Mouse (Mus musculus) kidney, postnatal 25 days (tissue): ENCODE results near the gene Misp.

Source experiments
- DNase-seq, 2 experiments: peaks; one replicate each; pipeline ENCODE4 v3.0.0; 2021; ENCODE audit warnings: mixed read lengths in 2 of 2

Misp gene

DNA sequence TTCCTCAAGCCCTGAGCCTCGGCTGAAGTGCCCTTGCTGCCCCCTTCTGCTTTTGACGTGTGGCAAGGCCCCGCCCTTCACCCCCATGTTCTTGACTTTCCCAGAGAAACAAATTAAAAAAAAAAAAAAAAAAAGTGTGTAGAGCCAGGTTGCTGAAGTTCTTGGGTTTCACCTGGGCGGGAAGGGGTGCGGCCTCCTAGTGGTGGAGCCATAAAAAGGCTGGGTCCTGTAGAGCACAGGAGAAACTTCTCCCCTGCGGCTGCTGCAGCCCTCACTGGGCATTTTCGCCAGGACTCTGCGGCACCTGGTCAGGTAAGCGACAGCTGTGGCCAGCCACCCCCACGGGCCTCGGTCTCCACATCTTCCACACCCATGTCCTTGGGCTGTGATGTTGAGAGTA lies at the start of gene Misp:
Gene Misp, plus strand, starts transcription at position 208 of the 400 bp plus-strand sequence.
- DNase-seq = peak; percentile 65 to 87

DNA sequence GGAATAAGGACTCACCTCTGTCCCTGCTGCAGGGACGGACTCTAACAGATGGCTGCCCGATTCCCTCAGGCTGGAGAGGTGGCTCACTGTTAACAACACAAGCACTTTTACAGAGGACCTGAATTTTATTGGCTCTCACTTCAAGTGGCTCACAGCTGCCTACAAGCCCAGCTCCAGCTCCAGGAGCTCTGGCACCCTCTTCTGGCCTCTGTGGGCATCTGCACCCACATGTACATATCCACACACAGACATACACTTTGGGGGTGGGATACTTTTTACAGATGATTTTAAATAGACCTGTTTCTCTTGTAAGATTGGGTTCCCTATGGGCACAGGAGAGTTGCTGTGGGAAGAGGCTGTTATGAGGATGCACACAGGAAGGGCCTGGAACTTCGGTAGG lies 48.5 kb upstream of the Misp start:
- DNase-seq = no peak

DNA sequence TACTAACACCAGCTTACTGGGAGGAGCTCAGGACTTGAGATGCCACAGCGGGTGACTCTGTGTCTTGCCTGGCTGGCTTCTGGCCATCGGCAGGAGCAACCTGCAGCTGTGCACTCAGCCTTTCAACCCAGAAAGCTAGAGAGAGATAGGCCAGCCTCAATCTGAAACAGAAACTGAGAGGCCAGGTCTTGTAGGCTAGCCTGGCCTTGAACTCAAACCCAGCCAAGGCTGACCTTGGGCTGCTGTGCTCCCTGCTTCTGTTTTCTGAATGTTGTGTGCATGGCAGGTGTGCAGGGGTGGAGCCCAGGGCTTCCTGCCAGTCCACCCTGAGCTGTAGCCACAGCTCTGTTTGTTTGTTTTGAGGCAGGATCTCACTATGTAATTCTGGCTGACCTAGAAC lies 47.6 kb upstream of the Misp start:
- DNase-seq = no peak

DNA sequence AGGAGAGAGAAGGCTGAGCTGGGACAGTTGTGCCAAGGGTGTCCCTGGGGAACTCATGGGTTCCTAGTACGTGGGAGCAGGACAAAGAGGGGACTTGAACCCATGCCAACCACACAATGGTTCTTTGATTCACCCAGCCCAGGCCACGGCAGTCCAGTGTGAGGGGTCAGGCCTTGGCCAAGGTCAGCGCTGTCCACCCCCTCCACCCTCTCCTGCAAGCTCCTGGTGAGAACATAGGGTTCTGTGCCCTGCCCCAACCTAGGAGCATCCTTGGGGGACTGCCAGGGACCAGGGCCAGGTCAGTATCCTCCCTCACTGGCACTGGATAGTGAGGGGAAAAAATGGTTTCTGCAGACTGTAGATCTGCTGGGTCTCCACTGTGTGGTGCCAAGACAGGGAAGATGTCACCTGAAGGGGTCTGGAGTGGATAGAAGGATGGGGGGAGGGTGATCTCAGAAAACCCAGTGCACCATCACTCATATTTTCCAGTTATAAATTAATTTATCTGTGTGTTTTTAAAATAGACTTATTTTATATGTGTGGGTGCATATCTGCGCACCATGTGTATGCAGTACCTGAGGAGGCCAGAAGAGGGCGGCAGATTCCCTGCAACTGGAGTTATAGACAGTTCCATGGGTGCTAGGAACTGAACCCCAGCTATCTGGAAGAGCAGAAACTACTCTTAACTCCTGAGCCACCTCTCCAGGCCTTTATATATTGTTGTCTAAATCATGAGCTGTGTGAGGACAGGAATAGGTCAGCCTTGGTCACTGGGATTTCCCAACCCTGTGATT lies 46.1 kb upstream of the Misp start:
- DNase-seq = peak in 1 of 2 experiments; percentile 49

DNA sequence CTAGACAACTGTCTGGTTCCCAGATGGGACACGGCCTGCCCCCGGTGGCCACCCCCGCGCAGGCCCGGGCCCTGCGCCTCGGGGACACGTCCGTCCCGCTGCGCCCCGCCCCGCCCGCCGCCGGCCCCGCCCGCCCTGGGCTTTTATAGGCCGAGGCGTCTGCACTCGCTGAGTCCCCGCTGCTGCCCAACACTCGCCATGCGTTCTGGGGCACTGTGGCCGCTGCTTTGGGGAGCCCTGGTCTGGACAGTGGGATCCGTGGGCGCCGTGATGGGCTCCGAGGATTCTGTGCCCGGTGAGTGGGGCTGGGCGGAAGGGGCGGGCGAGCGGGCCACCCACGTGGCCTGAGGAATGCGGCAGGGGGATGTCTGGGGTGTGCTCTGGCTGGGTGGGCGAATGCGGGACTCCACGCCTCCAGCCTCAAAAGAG lies 43.7 kb upstream of the Misp start, which contains the start of gene Fstl3:
Gene Fstl3, plus strand, starts transcription at position 170 of the 429 bp plus-strand sequence.
- no peak for DNase-seq

DNA sequence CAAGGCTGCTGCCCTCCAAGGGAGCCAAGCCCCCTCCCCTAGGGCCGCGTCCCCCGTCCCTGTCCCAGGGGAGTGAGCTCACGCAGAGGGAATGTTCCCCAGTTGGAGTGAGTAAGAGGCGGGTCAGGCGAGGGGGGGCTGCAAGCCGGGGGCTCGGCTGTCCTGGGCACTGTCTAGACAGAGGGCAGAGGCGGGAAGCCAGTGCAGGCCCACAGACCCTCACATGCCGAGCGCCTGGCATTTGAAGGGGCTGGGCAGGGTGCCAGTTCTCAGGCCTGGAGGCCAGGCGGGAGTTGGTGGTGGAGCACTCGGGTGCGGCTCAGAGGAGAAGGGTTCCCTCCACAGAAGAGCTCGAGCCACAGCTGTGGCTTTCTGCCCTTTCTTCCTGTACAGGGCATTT lies 42.8 kb upstream of the Misp start:
- peak in 1 of 2 experiments; percentile 58 for DNase-seq

DNA sequence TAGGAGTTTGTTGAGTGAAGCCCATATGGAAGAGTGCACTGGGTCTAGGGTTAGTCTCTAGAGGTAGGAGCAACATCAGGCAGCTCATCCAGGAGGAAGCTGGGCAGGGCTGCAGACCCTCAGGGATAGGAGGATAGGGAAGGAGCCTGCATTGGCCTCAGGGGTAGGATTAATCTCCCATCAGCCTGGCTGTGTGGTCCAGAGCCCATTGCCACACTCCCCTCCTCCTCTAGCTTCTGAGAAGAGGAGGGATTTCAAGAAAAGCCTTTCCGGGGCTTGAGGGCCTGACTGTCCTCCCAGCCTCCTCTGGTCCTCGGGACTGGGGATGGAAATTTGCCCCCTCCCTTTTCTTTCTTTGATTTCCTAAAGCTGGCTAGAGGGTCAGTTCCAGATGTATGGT lies 41.6 kb upstream of the Misp start:
- no peak for DNase-seq

DNA sequence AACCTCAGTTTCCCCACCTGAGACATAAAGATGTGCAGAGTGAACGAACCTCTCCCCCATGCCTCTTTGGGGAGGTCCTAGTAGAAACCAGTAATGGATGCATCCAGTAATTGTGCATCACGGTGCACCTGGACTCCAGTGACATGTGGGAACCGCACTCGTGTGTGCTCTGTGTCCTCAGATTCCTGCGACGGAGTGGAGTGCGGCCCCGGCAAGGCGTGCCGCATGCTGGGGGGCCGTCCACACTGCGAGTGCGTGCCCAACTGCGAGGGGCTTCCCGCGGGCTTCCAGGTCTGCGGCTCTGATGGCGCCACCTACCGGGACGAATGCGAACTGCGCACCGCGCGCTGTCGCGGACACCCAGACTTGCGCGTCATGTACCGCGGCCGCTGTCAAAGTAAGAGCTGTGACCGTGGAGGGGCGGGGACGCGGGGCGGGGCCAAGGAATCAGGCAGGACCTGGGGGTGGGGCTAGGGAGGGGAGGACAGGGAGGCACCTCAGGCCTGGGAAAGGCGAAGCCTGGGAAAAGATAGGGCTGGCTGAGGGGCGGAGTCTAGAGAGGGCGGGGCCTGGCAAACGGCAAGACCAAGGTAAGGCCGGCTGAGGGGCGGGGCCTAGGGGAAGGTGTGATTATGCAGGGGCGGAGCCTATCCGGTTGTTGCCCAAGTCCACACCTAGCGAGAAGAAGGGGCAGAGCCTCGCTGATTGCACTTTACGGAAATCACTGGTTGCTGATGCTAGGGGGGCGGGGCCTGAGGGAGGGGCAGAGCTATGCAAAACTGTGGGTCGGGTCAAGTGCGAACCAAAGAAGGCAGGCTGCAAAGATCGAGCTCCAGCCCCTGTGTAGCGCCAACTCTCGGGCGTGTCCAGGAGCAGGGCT lies 40.8 kb upstream of the Misp start:
- peak; percentile 99 for DNase-seq

DNA sequence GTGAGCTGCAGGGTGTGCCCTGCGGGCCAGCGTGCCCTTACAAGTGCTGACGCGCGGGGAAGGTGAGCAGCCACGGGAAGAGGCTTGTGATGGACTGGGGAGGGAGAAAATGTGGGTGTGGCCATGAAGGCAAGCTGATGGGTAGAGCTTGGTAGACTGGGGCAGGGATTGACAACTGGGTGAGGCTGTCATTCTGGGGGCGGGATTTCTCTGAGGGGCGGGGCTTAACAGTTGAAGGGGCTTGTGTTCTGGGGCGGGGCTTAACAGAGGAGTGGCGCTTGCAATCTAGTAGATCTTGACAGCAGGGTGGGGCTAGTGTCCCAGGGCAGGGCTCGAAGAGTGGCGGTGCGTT lies 40.1 kb upstream of the Misp start:
- peak in 1 of 2 experiments; percentile 79 for DNase-seq

DNA sequence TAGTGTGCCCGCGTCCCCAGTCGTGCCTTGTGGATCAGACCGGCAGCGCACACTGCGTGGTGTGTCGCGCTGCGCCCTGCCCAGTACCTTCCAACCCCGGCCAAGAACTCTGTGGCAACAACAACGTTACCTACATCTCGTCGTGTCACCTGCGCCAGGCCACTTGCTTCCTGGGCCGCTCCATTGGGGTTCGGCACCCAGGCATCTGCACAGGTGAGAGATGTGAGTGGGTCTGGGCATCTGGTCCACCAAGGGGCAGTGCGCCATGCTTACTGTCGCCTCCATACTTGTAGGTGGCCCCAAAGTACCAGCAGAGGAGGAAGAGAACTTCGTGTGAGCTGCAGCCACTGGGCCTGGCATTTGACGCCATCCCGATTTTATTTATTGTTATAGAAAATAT lies 39.6 kb upstream of the Misp start:
- DNase-seq = peak in 1 of 2 experiments; percentile 53

DNA sequence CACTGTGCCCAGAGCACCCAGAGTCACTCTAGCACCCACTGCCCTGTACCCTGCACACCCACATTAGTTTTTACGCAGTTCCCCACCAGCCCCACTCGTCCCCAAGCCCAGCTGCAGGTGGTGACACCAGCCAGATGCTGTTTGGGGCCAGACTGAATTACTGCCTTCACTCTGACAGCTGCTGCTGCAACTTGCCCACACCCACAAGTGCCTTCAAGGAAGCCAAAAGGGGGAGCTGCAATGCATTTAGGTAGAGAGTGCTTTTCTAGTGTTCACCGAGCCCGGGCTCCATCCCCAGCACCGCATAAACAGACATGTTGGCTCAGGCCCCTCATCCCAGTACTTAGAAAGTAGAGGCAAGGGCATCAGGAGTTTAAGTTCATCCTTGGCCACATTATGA lies 38.8 kb upstream of the Misp start:
- DNase-seq = peak in 1 of 2 experiments; percentile 35

DNA sequence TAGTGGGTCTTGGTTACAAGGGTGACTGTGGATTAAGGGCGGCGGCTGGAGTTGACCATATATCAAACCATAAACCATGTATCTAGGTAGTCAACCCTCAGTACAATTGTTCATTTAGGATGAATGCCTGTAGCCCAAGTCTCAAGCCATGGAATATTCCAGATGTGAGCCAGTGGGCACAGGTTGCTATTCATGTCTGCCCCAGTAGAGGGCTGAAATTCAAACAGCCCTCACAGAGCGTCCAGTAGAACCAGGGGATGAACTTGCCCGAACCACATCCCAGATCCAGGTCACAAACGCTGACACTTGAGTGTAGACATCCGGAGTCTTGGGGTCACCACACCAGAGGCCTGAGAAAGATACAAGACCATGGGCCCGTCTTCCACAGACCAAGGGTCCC lies 37.7 kb upstream of the Misp start:
- peak; percentile 44 to 54 for DNase-seq

DNA sequence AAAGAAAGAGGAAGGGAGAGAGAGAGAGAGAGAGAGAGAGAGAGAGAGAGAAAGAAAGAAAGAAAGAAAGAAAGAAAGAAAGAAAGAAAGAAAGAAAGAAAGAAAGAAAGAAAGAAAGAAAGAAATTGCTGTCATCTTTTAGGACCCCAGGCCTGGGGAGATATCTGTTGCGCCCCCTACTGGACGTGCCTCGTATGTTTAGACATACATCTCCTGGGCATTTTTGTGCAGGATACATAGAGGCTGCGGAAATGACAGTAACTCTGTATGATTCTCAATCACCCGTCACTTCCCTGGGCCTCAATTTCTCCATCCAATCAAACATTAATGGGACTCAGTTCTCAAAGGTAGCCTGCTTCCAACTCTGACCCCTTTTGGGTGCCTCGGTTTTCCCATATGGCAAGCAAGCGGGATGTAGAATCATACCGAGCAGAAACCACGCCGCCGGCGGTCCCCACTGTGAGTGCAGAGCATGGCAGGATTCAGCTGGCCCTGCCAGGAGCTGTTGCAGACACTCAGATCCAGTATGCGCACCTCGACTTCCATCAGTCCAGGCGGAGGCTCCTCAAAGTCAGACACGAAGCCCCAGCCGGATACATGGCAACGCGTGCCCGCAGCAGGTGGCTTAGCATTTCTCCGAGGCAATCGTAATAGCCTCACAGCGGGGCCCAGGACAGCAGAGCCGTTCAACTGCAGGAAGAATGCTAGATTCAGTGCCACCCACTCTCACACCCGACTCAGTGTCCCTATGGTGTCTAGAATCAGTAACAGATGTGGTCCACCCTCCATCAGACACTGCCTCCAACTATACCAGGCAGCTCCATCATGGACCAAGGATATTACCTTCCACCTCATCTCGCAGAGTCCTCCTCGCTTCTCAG lies 36.6 kb upstream of the Misp start:
- peak; percentile 44 to 76 for DNase-seq

DNA sequence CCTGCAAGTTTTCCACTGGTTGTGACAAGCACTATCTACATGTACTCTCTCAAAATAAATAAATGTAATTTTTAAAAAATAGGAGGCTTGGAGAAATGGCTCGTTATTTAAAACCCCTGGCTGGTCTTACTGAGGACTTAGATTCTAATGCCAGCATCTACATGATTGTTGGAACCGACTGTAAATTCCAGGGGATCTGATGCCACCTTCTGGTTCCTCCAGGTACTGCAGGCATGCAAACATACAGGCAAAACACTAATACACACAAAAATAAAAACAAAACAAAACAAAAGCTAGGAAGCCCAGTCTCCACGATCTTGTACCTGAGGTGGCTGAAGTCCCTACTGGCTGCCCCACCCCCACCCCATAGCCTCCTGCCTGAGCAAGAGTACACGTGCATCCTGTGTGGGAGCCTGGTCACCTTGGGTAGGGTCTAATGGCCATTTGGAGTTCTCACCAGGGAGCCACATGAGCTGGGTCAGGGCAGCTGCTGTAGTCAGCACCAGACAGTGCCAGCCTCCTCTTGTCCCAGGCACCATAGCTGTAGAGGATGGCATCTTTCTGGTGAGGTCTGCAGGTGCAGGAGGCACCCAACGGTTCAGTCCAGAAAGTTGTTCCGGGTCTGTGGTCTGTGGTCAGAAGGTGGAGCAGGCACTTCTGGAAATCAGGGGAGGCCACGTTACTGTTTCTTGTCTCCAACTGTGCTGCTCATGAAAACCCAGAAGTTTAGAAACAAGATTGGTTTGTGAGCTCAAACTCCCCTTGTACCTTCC lies 32.2 kb upstream of the Misp start:
- DNase-seq = peak; percentile 74 to 94

DNA sequence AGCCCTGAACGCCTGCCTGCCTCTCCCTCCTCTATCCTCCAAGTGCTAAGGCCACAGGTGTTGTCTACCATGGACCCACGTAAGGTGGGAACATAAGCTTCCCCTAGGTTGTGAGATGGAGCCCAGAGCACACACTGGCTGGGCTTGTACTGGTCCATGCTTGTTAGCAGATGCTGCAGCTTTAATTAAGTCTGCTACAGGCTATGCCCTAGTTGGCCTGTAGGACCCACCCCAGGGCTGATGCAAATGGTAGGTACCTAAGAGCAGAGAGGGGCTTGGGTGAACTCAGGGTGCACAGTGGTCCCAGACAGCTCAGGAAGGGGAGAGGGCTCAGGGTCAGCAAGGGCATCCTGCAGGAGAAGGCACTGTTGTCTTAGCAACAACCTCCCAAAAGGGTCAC lies 31.2 kb upstream of the Misp start:
- peak in 1 of 2 experiments; percentile 26 for DNase-seq

DNA sequence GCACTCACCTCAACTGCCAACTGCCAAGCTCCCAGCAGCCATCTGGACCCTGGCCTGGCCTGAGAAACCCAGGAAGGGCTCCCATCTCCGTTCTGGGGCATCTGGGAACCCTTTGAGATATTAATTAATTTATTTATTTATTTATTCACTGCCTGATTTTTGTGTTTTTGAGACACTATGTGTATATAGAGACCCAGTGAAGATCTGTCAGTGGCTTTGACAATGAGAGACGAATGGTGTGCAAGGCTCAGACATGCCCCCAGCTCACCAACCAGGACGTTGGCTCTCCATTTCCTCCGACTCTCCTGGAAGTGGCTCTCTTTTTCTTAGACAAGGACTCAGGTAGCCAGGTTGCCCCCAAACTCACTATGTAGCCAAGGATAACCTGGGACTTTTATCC lies 29.9 kb upstream of the Misp start, which contains the start of gene Prss57:
Gene Prss57, minus strand, starts transcription at position 101 of the 400 bp plus-strand sequence.
- no peak for DNase-seq

DNA sequence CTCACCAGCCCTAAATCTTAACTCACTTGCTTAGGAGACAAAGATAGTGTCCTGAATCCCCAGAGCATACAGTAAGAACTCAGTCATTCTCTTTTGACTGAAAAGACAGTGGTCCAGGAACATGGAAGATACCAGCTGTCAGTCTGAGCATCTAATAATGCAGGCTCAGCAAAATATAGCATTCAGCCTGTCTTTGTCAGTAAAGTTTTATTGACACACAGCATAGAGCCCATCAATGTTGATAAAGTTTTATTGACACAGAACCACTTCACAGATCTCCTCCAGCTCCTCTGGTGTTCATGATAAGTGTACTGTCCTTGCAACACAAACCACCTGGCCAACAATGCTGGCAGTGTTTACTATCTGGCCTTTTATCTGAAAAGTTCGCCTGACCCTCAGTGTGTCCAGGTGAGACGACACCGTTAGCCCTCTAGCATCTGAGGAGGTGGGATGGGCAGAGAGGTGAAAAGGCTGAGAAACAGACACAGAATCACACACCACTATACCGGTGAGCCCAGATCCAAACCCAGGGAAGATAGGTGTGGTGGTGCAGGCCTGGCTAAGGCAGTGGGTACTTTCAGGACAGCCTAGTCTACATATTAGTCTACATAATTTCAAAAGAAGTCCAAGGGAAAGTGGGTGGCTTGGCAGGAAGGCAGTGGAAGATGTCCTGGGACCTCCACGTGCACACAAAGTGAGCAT lies 28.3 kb upstream of the Misp start:
- peak in 1 of 2 experiments; percentile 38 for DNase-seq

DNA sequence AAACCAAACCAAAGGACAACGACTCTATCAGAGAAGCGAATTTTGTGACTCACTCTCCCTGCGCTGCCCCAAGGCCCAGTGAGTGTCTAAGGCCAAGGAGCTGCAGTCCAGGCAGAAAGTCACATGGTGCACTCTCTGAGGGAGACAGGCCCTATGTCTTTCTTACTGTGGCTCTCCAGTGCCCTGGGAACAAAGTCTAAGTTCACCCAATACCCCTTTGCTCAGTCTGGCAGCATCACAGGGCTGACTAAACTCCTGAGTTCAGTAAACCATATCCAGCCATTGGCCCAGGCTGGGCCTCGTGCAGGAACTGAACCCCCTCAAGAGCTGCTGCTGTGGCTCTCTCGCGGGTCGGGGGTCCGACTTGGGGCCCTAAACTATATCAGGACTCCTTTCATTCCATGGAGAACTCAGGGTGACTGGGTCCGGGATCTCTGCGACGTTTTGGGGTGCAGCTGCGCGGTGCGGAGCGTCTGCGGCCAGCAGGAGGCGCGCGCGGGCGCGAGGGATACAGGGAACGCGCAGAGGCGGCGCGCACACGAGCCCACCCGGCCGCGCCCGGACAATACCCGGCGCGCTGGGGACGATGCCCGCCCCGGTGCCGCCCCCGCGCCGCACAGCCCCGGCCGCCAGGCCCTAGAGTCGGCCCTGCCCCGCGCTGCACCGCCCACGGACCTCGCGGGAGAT lies 27.6 kb upstream of the Misp start, which contains the start of gene Palm:
Gene Palm, plus strand, starts transcription at position 522 of the 687 bp plus-strand sequence.
- DNase-seq = peak; percentile 86 to 90

DNA sequence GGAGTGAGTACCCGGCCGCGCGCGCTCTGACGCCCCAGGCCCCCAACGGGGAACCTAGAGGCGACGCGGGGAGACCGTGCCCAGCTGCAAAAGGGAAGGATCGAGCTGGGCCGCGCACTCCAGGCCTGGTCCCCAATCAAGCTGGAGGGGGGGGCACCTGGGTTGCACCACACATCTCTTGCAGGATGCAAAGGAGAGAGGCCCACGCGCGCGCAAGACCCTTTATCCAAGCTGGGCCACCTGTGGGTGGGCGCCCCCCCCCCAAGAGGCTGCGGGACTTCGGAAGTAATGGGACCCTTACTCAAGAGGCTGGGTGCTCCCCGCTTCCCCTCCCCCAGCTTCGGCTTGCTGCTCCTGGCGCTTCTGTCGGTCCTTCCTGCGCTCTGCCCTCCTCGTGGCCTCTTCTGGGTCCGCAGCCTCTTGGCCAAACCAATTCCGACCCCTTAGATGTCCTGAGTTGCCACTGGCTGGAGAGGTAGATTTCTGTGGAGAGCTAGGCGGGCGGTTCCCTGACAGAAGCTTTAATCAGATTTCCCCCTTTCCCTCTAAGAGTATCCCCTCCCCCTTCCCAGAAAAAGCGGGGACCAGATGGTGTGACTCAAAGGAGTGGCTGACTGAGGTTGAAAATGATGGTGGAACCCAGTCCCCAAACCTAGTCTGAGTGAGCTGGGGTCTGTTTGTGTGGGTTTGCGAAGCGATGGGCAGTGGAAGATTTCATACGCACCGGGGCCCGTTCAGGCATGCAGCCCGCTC lies 26.9 kb upstream of the Misp start:
- peak; percentile 54 to 74 for DNase-seq

DNA sequence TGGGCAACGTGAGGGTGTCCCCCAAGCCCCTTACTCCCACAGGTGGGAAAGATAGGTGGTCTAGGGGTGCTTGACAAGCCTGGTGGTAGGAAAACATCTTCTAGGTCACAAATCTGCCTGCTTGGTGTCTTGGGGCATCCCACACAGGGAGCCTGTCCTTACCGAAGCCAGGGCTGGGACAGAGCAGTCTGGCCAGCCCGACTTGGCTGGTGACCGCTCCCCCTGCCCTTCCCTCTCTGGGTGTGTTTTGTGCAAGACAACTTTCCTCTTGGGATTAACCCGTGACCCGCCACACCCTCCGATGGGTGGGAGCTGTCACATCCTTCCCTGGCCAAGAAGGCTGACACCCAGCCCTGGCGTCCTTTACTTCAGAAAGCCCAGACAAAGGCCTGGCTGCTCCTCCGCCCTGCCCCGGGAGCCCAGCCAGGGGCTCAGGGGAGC lies 26.3 kb upstream of the Misp start:
- DNase-seq = peak; percentile 89 to 95
